Mouse (Mus musculus): Measurements from ENCODE around the gene Tspan8.
"Not testable (repeated sequence)": the region's sequence is repeated elsewhere in the genome, so short reads cannot be mapped to it uniquely, and the experiment has no call there.

The Tspan8 gene

GRCm38 (mm10) chr10:115816511-115816910 lies at the start of gene Tspan8:
Gene Tspan8 (plus strand): TSS chr10:115816832.
- no peak for DNase-seq (ENCODE audit: low spot score in 2 of 2)

GRCm38 (mm10) chr10:115770032-115770431 lies 46.6 kb upstream of the Tspan8 start:
- DNase-seq (ENCODE audit: low spot score in 2 of 2), result peak in 1 of 2 experiments; percentile 17

- peak in 1 of 2 experiments; percentile 47 for DNase-seq (ENCODE audit: low spot score in 2 of 2)
These were observed 42.2 kb upstream of the Tspan8 start for GRCm38 (mm10) chr10:115774451-115774850.

- peak in 1 of 2 experiments; percentile 37 for DNase-seq (ENCODE audit: low spot score in 2 of 2)
These were observed 40.4 kb upstream of the Tspan8 start for GRCm38 (mm10) chr10:115775945-115776905.

- DNase-seq (ENCODE audit: low spot score in 2 of 2), result no peak
These were observed 39.3 kb upstream of the Tspan8 start for GRCm38 (mm10) chr10:115777366-115777765.

- no peak for DNase-seq (ENCODE audit: low spot score in 2 of 2)
These were observed 38.0 kb upstream of the Tspan8 start for GRCm38 (mm10) chr10:115778624-115779023.

- DNase-seq (ENCODE audit: low spot score in 2 of 2), result no peak
These were observed 36.2 kb upstream of the Tspan8 start for GRCm38 (mm10) chr10:115780239-115781016.

- no peak for DNase-seq (ENCODE audit: low spot score in 2 of 2)
These were observed 33.4 kb upstream of the Tspan8 start for GRCm38 (mm10) chr10:115783232-115783631.

- DNase-seq (ENCODE audit: low spot score in 2 of 2), result no peak
These were observed 25.8 kb upstream of the Tspan8 start for GRCm38 (mm10) chr10:115790788-115791187.

- DNase-seq (ENCODE audit: low spot score in 2 of 2), result no peak
These were observed 20.4 kb upstream of the Tspan8 start for GRCm38 (mm10) chr10:115796072-115796788.

- no peak for DNase-seq (ENCODE audit: low spot score in 2 of 2)
These were observed 15.2 kb upstream of the Tspan8 start for GRCm38 (mm10) chr10:115801464-115801863.

- not testable (repeated sequence) for DNase-seq (ENCODE audit: low spot score in 2 of 2)
These were observed 13.6 kb upstream of the Tspan8 start for GRCm38 (mm10) chr10:115803013-115803412.

GRCm38 (mm10) chr10:115803765-115804164 lies 12.9 kb upstream of the Tspan8 start:
- no peak for DNase-seq (ENCODE audit: low spot score in 2 of 2)

- DNase-seq (ENCODE audit: low spot score in 2 of 2), result no peak
These were observed 10.6 kb upstream of the Tspan8 start for GRCm38 (mm10) chr10:115805987-115806386.

GRCm38 (mm10) chr10:115809169-115809568 lies 7.5 kb upstream of the Tspan8 start:
- DNase-seq (ENCODE audit: low spot score in 2 of 2), result no peak

- no peak for DNase-seq (ENCODE audit: low spot score in 2 of 2)
These were observed 5.1 kb upstream of the Tspan8 start for GRCm38 (mm10) chr10:115811519-115811918.

GRCm38 (mm10) chr10:115814878-115815277 lies 1.8 kb upstream of the Tspan8 start:
- no peak for DNase-seq (ENCODE audit: low spot score in 2 of 2)

GRCm38 (mm10) chr10:115817056-115817724 lies 558 bp downstream of the Tspan8 start:
- peak; percentile 74 to 82 for DNase-seq (ENCODE audit: low spot score in 2 of 2)

- peak in 1 of 2 experiments; percentile 25 for DNase-seq (ENCODE audit: low spot score in 2 of 2)
These were observed 8.7 kb downstream of the Tspan8 start for GRCm38 (mm10) chr10:115825289-115825688.

- peak in 1 of 2 experiments; percentile 33 for DNase-seq (ENCODE audit: low spot score in 2 of 2)
These were observed 12.2 kb downstream of the Tspan8 start for GRCm38 (mm10) chr10:115828872-115829271.

GRCm38 (mm10) chr10:115829696-115830095 lies 13.1 kb downstream of the Tspan8 start:
- DNase-seq (ENCODE audit: low spot score in 2 of 2), result peak in 1 of 2 experiments; percentile 0

Measured in spleen, postnatal 4 days (tissue).